Mouse (Mus musculus) heart, postnatal 14 days (tissue): ENCODE results near the gene Copz2. TPM values are rescaled to one million over a fixed set of nuclear protein-coding genes. Genes with fewer than 3 reads are reported as not detected.
"Not testable (repeated sequence)": the region's sequence is repeated elsewhere in the genome, so short reads cannot be mapped to it uniquely, and the experiment has no call there.

Experiments used
- DNase-seq, 2 experiments: peaks; one replicate each; pipeline ENCODE4 v3.0.0; 2021 to 2022
- intact Hi-C: fragments of 180-260 bp; cut with DNase I; formaldehyde crosslinking; loops from one replicate; pipeline ENCODE4 v1.15.1; 2025
- total RNA-seq, 2 experiments: library from RNA; stranded (reverse); gene quantifications; 2 replicates each; pipeline ENCODE4 v1.2.3; 2021

Gene Copz2
- total RNA-seq, 2 experiments from 2014 or later, result 34.6 to 35.8 TPM

DNA sequence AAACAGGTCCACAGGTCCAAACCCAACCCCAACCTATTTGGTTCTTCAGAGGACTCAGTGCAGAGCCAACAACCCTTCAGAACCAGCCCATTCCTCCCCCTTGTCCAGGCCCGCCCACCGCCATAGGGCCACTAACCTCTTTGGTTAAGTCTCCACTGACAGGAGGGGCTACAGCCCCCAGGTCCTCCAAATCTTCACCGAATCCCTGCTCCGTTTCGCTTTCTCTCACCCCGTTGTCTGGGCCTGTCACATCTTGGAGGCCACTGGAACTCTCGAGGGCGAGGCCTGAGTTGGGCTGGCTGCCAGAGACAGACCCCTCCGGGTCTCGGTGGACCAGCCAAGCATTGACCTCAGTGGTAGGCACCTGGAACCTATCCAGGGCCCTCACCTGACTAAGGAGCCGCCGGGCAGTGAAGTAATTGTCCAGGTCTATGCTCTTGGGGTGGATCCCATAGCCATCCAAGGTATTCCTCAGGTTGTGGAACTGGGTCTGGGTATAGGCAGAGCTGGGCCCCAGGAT, 22.5 kb upstream of the Copz2 start:
- intact Hi-C loops, result no loop called here
- DNase-seq, result peak; percentile 24 to 34

DNA sequence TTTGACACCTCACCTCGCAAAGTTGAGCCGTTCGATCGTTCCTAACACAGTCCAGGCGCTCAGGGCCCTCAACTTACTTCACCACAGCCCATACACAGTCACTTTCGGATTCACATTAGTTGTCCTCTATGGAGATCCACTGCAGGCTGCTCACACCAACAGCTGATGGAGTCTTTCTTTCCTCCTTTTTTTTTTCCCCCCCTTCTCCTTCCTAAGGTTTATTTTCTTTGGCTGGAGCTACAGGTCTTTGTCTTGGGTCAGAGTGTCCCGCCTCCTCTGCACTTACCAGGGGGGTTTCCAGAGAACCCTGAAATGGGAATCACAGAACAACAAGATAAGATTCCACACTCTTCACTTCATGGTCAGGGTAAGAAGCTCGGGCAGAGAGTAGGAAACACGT, 21.8 kb upstream of the Copz2 start:
- no peak for DNase-seq
- intact Hi-C loops, result no loop called here

DNA sequence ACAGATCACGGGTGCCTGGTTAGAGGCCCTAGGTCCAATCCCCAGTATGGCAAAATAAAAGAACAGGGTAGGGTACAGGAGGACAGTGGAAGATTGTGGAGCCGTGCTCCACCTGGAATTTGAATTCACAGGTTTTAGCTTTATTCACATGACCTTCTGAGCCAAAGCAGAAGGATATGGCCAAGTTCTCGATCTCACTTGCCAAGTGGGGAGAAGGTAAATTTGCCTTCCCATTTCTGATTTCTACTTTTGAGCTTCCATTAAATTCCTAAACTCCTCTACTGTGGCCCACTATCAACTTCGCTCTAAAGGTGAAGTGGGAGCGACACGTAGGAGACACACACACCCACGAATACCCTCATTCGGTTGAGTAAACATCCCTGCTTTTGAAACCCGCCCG, 20.8 kb upstream of the Copz2 start:
- DNase-seq, result no peak
- intact Hi-C loops, result no loop called here

DNA sequence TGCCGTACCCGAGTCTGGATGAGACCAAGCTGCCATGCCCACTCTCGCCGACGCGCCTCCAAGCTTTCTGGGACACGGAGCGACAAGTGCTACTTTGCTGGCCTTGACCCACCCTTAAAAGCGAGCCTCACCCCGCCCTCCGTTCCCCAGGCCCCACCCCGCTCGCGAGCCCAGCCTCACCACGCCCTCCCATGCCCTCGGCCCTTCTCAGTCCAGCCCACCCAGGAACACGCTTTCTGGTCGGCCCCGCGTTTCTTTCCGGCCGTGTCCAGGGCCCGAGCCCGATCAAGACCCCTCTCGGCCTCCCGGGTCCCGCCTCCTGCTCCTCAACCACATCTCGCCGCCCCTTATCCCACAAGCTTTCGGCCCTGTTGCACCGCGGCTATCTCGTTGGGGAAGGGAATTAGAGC, 20.3 kb upstream of the Copz2 start:
- DNase-seq, result peak; percentile 89 to 91
- intact Hi-C loops, result no loop called here

DNA sequence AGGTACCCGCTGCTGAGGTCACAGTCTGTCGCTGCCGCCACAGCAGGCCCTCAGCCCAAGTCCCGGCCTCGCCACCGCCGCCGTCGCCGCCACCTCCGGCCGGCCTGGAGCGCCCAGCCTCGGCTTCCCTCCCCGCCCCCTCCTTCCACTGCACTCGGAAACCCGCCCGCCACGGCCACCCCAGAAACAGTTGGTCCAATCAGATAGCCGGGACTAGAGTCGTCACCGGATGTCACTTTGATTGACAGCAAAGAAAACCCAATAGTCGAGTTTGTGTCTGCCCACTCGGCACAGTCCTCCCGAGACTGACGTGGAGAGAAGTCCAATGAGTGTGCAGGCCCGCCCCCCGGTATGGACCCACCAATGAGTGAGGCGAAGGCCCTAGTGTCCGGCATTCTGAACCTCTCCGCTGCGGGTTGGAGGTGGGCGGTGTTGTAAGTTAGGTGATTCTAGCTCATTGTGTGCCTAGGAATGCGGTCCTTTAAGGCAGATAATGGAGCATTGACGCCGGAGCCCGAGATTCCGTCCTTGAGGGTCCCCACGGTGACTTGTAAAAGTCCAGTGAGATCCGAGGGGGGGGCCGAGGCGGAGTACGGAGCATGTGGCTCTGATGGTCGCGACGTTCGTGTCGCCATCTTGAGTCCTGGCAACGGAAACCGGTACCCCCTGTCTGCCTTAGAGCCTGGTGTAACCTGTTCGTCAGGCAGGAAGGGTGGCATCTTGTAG, 19.7 kb upstream of the Copz2 start, which contains the start of gene Nfe2l1:
Nfe2l1 (minus strand) TSS at position 156 of the 726 bp plus-strand sequence.
- intact Hi-C loops, result loop anchor here (2.0 kb wide), 2 partner anchors 21 to 35 kb away; no protein-coding TSS in a partner anchor
- DNase-seq, result peak; percentile 95 to 97

DNA sequence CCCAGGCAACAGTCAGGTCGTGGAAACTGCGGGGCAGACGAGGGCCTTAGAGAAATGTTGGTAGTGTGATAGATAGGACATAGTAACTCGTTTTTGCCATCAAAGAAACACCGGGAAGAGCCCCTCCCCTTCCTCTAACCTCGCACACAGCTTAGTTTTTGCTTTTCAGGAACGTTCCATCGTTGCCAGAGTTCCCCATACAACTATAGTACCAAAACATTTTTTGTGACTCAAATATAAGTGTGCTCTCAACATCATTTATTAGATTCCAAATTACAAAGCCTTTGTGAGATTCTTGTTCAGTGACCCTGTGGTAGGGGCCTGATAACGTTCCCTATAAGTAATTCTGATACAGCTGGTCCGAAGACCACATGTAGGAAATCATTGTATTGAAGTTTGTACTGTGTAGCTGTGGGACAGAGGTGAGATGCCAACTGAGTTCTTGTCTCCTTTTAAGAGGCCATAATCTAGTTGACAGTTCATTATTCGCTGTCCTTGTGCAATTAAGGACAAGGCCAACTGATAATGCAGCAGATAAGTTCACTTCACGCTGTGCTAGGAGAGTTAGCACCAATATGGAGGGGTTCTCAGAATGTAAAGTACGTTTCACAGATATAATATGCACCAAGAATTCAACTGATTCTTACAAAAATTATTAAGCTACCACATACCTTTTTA, 19.0 kb upstream of the Copz2 start:
- intact Hi-C loops, result loop anchor here (2.0 kb wide), 2 partner anchors 20 to 36 kb away; no protein-coding TSS in a partner anchor
- no peak for DNase-seq

DNA sequence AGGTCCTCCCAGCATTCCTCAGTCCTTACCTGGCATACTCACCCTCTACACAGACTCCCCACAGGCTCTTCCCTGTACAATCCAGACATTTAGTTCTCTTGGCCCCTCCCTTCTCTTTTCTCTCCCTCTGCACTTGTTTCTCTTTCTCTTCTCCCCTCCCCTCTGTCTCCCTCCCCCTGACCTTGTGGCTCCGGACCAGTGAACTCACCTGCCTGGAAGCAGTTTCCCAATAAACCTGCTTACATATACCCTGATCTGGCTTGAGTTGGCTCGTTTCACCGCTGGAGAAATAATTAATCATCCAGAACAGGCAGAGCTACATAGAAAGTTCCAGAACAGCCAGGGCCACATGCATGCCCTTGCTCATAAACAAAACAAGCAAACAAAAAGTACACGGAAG, 18.2 kb upstream of the Copz2 start:
- DNase-seq, result no peak
- intact Hi-C loops, result loop anchor here (2.0 kb wide), 2 partner anchors 19 to 37 kb away; no protein-coding TSS in a partner anchor

DNA sequence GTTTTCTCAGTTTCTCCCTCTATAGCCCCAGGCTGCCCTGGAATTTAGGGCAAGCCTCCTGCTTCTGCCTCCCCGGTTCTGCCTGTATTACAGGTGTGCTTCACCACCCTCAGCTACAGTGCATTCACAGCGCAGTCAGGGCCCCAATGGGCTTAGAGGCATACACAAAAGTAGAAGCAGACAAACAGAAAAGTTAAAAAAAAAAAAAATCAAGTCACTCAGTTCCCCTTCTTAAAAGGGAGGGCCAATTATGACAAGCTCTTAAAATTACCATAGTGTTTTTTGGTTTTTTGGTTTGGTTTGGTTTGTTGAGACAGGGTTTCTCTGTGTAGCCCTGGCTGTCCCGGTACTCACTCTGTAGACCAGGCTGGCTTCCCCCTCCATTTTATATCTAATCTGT, 17.1 kb upstream of the Copz2 start:
- DNase-seq, result no peak
- intact Hi-C loops, result no loop called here

DNA sequence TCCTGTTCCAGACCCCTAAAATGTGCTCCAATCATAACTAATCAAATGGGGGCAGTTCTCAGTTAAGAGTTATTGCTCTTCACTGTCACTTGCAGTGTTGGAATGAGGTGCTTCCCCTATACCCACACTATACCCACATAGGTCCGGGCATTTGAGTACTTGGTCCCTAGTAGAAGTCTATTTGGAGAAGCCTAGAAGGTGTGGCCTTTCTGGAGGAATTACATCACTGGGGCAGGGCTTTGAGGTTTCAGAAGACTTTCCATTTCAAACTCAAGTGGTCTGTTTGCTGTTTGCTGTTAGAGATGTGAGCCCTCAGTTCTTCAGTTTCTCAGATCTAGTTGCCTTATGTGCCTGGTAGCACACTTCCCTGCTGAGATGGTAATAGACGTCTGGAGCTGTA, 16.7 kb upstream of the Copz2 start:
- intact Hi-C loops, result no loop called here
- no peak for DNase-seq

DNA sequence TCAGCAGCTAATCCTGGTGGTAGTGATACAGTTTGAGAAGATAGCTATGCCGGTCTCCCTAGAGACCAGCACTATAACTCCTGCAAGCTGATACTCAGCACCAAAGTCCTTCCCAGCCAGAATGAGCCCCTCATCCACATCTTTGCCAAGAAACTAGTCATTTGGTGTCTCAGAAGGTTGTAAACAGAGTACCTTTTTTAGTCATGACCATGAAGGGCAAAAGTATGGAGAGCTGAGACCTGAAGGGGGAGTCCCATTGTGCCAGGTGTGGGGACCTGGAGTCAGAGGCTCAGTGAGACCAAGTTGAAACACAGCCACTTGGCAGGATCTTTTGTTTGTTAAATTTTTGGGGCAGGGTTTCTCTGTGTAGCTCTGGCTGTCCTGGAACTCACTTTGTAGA, 15.5 kb upstream of the Copz2 start:
- DNase-seq, result no peak
- intact Hi-C loops, result no loop called here

DNA sequence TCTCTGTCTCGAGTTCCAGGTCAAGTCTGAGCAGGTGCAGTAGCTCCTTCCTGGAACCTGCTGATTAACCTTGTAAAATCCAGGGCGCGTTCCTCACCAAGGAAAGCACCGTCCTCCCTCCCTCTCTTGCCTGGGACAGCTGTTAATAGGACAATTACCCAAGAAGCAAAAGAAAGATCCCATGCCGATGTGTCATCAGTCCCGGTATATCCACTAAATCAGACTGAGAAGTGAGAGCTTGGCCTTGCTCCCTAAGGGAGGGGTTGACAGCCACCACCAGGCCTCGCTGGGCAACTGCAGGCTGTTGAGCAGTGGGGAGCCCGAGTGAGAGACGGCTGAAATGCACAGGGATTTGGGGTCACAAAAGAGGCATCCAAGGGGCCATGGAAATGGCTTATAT, 12.4 kb upstream of the Copz2 start:
- peak in 1 of 2 experiments; percentile 31 for DNase-seq
- intact Hi-C loops, result no loop called here

DNA sequence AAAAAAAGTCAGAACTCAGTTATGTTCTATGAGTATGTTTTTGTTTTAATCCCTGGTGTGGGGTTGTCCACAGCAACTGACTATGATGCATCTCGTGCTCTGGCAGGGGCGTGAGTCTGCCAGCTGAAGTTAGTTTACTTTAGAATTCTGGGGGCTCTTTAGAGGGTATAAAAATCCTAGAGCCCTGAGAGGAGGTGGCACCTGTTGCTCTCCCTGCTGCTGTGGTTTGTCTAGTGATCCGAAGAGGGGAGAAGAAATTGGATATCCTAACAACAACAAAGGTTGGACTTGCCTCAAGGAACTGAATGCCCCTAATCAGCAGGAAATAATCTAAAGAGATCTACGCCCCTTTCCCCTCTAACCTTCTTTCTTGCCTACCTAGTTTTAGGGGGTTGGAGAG, 11.3 kb upstream of the Copz2 start:
- no peak for DNase-seq
- intact Hi-C loops, result no loop called here

DNA sequence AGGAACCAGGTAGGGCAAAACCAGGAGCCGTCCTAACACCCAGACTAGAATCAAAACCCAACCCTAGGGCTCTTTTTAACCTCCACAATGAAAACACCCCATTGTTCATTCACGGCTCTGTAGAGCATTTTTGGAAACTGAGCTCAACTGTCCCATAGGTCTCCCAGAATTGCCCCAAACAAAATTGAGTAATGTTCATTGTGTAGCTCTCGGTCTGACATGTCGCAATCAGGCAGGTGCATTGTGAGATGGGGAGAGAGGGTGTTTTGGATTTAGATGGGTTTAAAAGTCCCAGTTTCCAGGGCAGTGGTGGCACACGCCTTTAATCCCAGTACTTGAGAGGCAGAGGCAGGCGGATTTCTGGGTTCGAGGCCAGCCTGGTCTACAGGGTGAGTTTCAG, 10.2 kb upstream of the Copz2 start:
- intact Hi-C loops, result no loop called here
- no peak for DNase-seq

DNA sequence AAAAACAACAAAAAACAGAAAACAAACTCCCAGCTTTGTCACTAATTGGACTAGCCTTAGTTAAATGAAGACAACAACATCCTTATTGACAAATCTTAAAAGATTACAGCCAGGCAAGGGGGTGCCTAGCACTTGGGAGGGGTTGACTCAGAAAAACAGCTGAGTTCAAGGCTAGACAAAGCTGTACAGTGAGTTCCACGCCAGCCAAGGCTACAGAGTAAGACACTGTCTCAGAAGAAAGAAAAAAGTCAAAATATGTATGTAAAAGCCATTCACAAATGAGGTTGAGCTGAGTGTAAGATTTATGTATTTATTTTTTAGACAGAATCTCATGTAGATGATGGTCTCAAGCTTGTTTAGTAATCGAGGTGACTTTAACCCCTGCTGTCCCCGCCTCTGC, 9.8 kb upstream of the Copz2 start:
- no peak for DNase-seq
- intact Hi-C loops, result no loop called here

DNA sequence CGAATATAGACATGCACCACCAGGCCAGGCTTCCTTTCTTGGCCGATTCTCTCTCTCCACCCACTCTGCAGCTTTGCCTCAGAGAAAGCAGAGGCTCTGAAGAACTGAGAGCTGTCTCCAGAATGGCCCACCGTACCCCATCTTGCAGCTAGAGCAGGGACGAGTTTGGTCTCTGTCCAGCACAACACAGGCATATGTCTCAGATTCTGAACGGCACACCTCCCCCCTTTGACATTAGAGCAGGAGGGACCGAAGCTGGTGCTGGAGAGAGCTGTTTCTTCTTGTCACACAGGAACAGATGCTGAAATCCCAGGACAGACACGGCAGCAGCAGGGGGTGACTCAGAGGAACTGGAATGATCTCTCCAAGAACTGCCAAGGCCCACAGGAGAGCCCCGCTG, 9.4 kb upstream of the Copz2 start:
- DNase-seq, result no peak
- intact Hi-C loops, result no loop called here

DNA sequence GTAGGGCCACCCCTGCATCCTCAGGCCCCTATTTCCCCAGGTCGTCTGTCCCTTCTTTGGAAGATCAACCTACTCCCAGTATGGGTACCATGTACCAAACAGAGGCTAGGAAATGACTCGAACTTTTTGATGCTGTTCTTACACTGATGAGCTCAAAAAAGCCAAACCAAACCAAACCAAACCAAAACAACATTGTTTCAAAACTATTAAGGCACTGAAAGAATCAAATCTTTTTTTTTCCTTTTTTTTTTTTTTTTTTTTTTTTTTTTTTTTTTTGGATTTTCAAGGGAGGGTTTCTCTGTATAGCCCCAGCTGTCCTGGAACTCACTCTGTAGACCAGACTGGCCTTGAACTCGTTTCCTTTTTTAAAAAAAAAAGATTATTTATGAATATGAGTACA, 6.0 kb upstream of the Copz2 start:
- intact Hi-C loops, result no loop called here
- no peak for DNase-seq

DNA sequence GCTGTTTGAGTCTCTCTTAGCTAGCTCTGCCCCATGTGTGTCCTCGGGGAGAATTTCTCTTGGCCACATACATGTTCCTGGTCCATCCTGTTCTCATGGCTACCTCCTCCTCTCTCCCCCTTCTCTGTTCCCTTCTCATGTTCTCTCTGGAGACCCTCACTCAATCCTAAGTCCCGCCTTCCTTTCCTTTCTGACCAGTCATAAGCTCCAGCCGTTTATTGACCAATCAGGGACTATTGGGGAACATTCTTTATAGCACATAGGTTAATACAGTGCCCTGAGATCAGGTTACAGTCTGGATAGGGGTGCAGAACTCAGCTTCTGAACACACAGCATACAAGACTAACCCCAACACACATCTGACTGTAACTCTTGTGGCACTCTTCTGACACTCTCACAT, 2.4 kb upstream of the Copz2 start:
- DNase-seq, result no peak
- intact Hi-C loops, result no loop called here

DNA sequence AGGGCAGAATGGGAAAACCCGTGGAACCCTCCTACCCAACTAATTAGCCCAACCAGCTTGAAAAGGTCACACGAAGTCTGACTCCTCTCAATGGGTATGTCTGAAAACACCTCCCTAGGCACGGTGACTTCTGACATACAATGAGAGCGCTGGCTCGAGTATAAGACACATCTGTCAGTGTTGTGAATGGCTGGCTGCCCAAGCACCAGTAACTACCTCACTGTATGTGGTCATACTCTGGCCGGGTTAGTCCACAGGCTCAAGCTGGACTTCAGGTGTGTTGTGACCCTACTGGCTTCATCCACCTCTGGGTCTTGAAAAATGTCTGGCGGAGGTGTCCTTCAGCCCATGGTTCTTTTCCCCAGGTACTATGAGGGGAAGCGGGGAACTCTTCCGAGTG, 976 bp upstream of the Copz2 start:
- intact Hi-C loops, result no loop called here

DNA sequence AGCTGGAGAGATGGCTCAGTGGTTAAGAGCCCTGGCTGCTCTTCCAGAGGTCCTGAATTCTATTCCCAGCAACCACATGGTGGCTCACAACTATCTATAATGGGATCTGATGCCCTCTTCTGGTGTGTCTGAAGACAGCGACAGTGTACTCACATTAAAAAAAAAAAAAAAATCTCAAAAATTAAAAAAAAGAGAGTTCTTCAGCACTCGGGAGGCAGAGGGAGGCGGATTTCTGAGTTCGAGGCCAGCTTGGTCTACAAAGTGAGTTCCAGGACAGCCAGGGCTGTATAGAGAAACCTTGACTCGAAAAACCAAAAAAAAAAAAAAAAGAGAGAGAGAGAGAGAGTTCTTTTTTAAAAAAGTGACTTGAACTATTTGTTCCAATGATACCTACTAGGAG, 525 bp upstream of the Copz2 start:
- DNase-seq, intact Hi-C loops: not testable (repeated sequence)

More for the DNA sequence above, 976 bp upstream of the Copz2 start:
- no peak for DNase-seq

DNA sequence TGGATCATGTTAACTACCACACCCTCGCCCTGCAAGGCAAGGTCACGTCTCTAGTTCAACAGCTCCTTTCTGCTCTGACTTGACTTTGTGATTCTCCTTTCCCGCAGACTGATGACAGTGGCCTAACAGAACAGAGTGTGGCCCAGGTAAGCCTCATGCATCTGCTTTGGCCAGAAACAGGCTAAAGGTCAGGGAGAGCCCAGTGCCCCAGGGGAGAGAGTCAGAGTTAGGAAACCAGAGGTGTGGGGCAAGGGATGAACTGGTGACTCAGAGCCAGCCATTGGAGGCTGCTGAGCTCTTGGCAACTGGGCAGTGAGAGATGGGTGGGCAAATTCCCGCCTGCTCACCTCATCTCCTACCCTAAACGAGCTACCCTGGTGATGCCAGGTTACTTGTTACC, 7.8 kb downstream of the Copz2 start:
- intact Hi-C loops, result no loop called here
- DNase-seq, result no peak

DNA sequence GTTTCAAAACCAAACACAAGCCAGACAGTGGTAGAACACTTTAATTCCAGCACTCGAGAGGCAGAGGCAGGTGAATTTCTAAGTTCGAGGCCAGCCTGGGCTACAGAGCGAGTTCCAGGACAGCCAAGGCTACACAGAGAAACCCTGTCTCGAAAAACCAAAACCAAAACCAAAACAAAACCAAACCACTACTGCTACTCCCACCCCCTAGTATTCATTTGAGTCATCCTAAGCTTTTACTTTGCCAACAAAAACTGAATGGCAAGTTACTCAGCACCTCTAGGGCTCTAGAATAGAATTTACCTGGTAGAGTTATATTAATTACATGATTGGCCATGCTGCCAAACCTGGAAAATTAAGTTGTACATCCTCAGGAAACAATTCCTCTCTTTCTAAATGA, 10.0 kb downstream of the Copz2 start:
- DNase-seq, result no peak
- intact Hi-C loops, result loop anchor here (2.0 to 5.0 kb wide), 5 partner anchors 82 to 581 kb away; partner anchors contain the start of genes Hoxb5 and Snx11

DNA sequence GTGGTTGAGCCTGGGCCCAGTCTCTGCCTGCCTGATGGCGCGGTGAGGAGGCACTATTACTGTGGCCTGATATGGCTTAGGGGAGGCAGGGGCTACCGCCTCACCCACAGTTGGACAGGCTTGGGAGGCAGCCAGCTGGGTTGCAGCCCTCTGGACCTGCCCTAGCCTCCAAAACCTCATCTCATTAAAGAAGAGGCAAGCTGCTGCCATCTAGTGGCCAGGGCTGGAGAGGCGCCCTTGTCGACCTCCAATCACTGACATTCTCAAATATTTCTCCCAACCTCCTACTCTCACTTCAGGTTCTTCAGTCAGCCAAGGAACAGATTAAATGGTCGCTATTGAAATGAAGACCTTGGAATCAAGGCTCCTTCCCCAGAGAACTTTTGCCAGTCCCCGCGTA, 10.9 kb downstream of the Copz2 start:
- DNase-seq, result peak; percentile 90 to 95
- intact Hi-C loops, result loop anchor here (2.0 to 5.0 kb wide), 5 partner anchors 83 to 582 kb away; partner anchors contain the start of genes Hoxb5 and Snx11
